Mouse (Mus musculus): ENCODE measurements at regions not wholly inside any gene's neighbourhood (a gene's known extent, or its start where the extent isn't known, plus 50 kb on each side); places are given as distances from the start of the nearest gene placed in this dataset.

DNA sequence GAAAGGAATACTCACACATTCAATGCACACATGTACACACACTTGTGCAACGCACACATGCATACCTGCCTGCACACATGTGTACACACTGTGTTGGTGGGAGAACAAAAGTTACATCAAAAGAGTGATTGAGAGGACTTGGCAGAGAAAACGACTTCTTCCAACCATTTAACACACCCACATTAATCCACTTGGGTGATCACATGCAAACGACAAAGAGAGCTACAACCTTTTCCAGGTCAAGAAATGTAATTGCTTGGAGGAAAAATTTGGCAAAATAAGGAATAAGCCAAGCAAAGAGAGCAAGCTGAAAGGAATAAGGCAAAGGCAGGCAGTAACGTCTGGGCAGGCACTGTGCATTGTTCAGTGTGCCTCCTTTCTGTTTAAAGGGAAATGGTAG is 67.3 kb downstream of the C1d start:
- DNase-seq (ENCODE audit: low read depth, low spot score): no peak

DNA sequence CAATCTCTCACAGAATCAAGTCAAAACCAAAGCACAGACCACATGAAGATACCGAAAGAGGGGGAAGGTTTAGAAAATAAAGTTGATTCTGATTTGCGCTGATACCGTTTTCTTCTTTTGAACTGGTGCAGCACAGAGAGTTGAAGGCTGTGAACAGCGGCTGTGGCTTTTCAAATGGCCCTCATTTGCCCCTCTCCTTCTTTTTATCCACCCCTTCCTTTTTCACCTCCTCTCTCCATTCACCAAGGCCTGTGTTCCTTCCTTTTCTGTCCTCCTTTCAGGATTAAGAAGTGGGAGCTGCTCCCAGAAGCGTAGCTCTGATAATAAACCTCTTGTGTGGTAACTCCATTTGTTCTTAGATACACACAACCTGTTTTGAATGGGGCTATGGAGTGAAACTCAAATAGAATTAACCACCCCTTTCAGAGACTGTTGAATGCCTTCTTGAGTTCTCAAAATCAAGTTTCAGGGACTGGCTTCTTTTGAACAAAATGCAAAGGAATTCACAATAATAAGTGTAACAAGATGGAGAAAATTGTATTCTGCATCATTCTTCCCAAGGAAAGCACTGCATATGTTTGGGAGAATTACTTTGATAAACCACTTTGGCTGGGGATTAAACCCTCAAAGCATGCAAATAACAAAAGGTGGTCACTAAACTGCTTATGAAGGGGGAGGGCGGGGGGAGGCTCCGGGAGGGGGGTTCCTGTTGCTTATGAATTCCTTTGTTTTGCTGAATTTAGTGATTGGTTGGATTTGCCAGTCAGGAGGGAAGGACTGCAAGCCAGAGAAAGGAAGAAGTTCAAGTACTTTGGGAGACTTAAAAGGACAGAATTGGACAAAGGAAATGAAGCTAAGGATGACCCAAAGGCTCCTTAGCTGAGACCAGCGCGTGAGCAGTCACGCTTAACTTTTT is 68.6 kb downstream of the C1d start:
- no peak for DNase-seq (ENCODE audit: low read depth, low spot score)

DNA sequence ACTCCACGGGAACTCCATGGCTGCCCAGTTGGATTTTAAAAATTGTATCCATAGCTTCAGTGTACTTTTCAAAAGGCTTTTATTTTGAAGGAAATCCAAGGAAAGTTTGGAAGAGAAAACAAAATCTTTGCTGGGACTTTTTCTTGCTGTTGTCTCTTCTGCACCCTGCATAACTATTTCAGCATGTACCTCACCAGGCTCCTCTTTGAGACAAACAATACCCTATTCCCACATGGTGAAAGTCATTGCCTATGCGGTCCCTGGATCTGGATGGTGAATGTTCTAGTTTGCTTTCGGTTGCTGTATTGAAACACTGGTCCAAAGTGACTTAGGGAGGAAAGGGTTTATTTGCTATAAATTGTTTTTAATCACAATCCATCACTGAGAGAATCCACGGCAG is 69.3 kb downstream of the C1d start:
- DNase-seq (ENCODE audit: low read depth, low spot score): no peak

DNA sequence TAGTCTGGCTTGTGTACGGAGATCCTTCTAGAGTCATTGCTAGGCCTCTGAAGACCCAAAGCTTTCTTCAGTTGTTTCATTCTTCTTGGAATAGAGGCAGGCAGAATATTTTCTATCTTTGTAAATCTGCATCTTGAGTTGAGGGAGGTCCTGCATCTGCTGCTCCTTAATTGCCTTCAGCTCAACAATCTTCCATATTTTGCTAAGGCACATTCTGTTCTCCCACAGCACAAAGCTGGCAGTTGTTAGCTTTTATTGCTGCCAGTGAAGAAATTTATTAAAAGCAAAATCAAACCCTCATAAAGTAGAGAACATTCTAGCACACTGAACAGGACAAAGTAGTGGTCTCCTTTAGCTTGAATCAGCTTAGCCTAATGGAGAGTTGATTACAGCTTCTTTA is 94.1 kb downstream of the C1d start:
- DNase-seq (ENCODE audit: low read depth, low spot score): no peak

DNA sequence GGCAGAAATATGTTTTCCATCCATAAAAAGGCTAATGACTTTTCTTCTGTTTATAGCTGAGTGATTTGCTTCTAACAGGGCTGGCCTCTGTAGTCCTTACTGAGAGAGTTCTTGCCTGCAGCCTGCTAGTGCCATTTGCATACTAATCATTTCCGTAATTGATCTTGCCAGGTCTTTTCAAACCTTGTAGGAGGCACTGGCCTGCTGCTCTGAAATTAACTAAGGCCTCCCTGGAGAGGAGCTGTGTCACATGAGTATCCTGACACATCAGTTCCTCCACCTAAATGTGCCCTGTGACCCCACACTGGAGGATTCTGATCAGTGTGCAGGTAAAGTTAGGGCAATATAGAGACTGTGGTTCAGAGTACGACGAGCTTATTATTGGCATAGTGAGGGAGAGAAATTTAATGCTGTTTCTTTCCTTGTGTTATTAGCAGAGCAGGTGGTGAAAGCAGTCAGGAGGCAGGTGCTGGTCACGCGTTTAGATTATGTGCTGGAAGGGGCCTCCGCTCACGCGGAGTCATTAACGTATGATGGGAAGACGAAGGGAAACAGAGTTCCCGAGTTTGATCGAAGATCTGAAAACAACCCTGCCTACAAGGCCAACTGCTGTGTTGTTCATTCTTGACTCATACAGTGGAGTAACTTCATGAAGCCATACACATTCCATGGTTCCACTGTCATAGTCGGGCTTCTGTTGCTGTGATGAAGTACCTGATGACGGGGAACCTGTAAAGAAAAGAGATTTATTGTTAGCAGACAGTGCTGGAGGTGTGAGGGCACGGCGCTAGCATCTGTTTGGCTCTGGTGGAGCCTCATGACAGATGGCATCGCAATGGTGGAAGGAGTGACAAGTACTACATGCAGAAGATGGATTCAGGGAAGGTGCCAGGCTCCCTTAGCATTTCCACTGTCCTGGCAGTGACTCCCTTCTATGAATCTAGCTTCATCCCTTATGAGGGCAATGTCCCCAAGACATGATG is 95.1 kb downstream of the C1d start:
- DNase-seq (ENCODE audit: low read depth, low spot score): no peak

GRCm38 (mm10) chr11:17359698-17360254 is 102.4 kb downstream of the C1d start:
- no peak for DNase-seq (ENCODE audit: low read depth, low spot score)

DNA sequence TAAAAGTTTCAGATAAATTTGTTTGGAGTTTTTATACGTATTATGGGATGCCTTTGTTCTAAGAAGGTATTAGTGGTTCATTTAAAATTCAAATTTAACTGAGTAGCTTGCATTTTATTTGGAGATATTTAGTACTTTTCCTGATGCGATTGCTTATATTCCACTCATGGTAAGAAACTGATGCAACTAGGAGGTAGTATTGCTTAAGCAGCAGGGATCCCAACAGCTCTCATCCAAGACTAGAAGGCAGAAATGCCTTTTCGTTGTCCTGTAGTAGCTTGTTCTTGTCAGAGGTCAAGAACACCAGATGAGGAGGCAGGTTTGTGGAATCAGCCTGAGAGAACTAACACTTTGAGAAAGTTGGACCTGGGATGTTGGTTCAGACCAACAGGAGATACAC is 120.5 kb downstream of the C1d start:
- DNase-seq (ENCODE audit: low read depth, low spot score): no peak

- DNase-seq (ENCODE audit: low read depth, low spot score): no peak
Measured at GRCm38 (mm10) chr11:17386756-17387155, 129.4 kb downstream of the C1d start.

- DNase-seq (ENCODE audit: low read depth, low spot score): no peak
Measured at GRCm38 (mm10) chr11:17393832-17394231, 136.5 kb downstream of the C1d start.

- peak; percentile 3 for DNase-seq (ENCODE audit: low read depth, low spot score)
Measured at GRCm38 (mm10) chr11:17414531-17414930, 157.2 kb downstream of the C1d start.

- no peak for DNase-seq (ENCODE audit: low read depth, low spot score)
Measured at GRCm38 (mm10) chr11:17415144-17415543, 157.8 kb downstream of the C1d start.

- no peak for DNase-seq (ENCODE audit: low read depth, low spot score)
Measured at GRCm38 (mm10) chr11:17417656-17418289, 160.4 kb downstream of the C1d start.

GRCm38 (mm10) chr11:17442133-17442532 is 184.8 kb downstream of the C1d start:
- DNase-seq (ENCODE audit: low read depth, low spot score): no peak

GRCm38 (mm10) chr11:17449289-17449688 is 191.9 kb downstream of the C1d start:
- DNase-seq (ENCODE audit: low read depth, low spot score): no peak

GRCm38 (mm10) chr11:17450360-17451045 is 193.1 kb downstream of the C1d start:
- no peak for DNase-seq (ENCODE audit: low read depth, low spot score)

DNA sequence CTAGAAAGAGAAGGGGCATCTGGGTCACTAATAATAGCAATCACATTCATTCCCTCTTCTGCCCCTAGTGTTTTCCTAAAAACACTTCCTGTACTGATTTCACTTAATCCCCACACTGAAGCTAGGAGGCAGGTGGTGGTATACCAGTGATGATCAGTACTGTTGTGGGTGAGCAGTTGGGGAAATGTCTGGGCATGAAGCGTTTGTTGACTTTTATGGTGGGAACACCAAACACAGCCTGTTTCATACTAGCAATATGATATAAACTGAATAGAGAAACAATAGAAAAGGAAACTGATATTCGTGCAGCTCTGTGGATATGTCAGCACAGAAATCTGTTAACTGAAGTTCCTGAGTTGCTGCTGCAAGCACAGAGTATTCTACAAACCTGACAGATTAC is 194.1 kb downstream of the C1d start:
- DNase-seq (ENCODE audit: low read depth, low spot score): no peak

DNA sequence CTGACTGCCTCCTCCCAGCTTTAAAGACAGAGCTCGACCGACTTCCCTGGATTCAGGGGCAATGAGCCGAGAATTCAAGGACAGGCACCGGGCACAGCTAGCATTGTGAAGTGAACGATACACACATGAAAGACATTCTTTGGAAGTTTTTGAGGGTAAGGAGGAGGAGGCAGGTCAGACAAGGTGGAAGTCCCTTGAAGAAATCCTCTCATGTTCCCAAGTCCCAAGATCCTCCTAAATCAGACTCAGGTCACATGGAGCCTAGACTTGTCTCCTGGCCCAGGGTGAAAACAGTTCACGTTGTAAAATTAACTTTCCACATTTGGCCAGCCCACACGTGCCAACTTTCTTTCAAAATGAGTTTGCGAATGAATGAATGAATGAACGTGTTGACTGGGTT is 196.2 kb downstream of the C1d start:
- DNase-seq (ENCODE audit: low read depth, low spot score): no peak

DNA sequence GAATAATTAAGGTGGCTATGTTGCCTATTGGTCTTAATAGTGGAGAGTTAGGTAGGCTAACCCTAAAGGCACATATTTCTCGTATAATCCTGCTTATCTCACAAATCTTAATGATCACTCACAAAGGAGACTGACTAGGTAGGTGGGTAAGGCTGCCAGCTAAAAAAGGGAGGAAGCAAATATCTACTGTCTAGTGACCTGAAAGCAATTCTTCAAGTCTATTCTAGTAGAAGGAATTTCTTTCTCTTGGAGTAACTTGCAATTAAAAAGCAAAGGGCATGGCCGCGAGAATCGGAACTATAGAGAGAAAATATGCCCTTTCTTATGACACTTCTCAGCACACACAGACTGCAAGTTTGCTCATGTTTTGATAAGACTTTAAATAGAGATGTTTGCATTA is 201.6 kb downstream of the C1d start:
- DNase-seq (ENCODE audit: low read depth, low spot score): no peak

DNA sequence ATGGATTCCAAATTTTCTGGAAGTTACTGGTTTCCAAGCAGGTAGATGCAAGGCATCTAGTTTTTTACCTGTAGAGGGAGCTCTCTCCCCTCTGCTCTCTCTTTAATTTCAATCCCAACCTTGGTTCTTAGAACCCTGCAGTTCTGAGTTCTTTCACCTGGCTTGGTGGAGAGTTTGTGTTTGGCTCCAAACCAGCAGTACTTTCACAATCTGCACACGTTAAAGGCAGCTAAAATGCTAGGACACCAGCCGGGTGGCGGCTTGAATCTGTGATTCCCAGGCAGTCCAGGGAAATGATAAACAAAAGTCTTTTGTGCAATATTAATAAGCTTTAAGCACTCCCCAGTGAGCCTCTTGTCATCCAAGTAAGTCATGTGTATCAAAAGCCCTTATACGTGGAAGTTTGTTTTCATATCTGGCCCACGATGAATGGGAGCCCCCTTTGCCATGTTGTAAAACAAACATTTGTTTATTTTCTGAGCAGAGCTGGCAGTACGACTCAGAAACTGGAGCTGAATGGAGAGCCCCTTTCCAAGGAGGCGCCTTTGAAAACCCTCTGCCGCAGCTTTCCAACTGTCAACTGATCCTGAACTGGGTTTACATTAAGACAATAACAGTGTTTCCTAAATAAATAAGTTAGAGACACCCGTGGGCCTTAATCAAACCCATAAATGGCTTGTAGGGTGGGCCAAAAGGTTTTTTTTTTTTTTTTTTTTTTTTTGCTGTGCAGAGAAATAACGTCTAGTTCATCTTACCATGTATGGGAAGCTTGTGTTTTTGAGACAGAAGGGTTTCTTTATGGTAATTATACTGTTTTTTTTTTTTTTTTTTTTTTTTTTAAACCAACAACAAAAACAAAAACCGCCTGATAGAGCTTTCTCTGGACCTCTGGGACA is 202.9 kb downstream of the C1d start:
- DNase-seq (ENCODE audit: low read depth, low spot score): no peak

DNA sequence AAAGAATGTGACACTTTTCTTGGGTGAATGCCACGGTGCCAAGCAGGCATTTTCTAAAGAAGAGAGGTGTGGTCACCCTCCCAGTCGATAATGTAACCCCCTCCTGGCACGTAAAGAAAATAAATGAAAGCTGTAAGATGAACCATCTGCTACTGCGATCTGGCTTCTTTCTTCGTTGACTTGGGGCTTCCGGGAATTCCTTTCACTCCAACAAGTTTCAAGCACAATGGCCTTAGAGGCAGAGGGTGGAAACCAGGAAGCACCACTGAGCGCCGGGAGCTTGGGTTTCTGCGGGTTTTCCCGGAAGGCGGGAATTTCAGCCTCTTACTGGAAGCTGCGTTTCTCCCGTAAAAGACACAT is 203.5 kb downstream of the C1d start:
- no peak for DNase-seq (ENCODE audit: low read depth, low spot score)
